Mouse (Mus musculus) cortical plate, adult 2 months (tissue): ENCODE measurements around the gene Bax.

Source experiments
- CTCF ChIP-seq: fragments of 200-500 bp; IDR thresholded peaks from 2 replicates; pipeline ENCODE4 v1.5.1; 2011; ENCODE audit warnings: mild to moderate bottlenecking, control low read depth, low read length; ENCODE audit not compliant: insufficient read depth; ENCODE audit errors: extremely low read depth
- POLR2A ChIP-seq: fragments of 200-500 bp; IDR thresholded peaks from 2 replicates; pipeline ENCODE4 v1.6.1; 2011; ENCODE audit warnings: mild to moderate bottlenecking, low read length, control low read depth; ENCODE audit not compliant: insufficient read depth; ENCODE audit errors: extremely low read depth

DNA sequence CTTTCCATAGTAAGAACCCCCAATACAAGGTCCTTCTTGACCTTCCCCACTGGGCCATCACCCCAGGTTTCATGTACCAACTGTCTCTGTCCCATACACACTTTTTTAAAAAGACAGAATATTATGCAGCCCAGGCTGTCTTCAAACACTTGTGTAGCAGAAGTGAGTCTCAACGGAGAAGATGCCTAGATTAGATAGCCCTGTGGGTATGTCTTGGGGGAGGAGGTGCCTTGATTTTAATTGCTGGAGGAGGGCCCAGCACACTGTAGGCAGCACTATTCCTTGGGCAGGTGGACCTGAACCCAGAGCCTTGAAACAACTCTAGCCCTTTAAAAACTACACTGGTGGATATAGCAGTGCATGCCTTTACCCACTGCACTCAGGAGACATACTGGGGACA, 15.5 kb upstream of the Bax start:
- TF ChIP-seq CTCF (no peak), POLR2A (no peak)
